In genomic region chr1:91249564-91250414, GRCm38 (mm10) we compare ENCODE assay signal across 8 mouse cellular contexts. TPM values are rescaled to one million over a fixed set of nuclear protein-coding genes. Genes with fewer than 3 reads are reported as not detected.
DNase-seq lines count a peak whose midpoint lies in the region; ATAC-seq and TF ChIP-seq lines count a peak whose summit lies in the region.

TSS of gene Ube2f (plus strand) at chr1:91250304.

- H3K27ac ChIP-seq in MEL (ENCODE audit: control insufficient read depth, low read depth, low read length) = peak within 1 kb of the TSS; percentile 68
- peak within 1 kb of the TSS; percentile 52 for H3K27ac ChIP-seq in cerebellum, adult 2 months (ENCODE audit: insufficient read depth, low read length)
- peak within 1 kb of the TSS; percentile 86 for H3K27ac ChIP-seq in forebrain, postnatal 0 days (ENCODE audit: low read depth, low read length)
- peak within 1 kb of the TSS; percentile 85 for H3K27ac ChIP-seq in lung, embryonic 15.5 days

- peaks cover 10 to 18% of the 10 kb centered on the region in 2 experiments for H3K4me1 ChIP-seq in MEL (ENCODE audit: control insufficient read depth in 1 of 2, insufficient read depth in 2 of 2, low read length in 2 of 2)
- H3K4me1 ChIP-seq in cerebellum, adult 2 months (ENCODE audit: control insufficient read depth, insufficient read depth, low read length) = peaks cover 9% of the 10 kb centered on the region; the same call in 1 of the 2 replicates
- H3K4me1 ChIP-seq in forebrain, postnatal 0 days (ENCODE audit: insufficient read depth) = peaks cover 12% of the 10 kb centered on the region; the same call in 1 of the 2 replicates
- peaks cover 21% of the 10 kb centered on the region for H3K4me1 ChIP-seq in lung, embryonic 15.5 days

- TF ChIP-seq CTCF in MEL (IDR thresholded peaks at IDR 0.05 in 2 of 3, conservative IDR thresholded peaks at IDR 0.05 in 1 of 3; ENCODE audit: control insufficient read depth in 1 of 3, insufficient read depth in 1 of 3, low read depth in 2 of 3, low read length in 3 of 3, poor library complexity in 1 of 3, severe bottlenecking in 1 of 3) = no peak
- peak; percentile 30; the same call in 1 of the 2 replicates for TF ChIP-seq CTCF in cerebellum, adult 2 months (IDR thresholded peaks at IDR 0.05; ENCODE audit: borderline replicate concordance, insufficient read depth, low read depth, low read length)
- peak; percentile 77 for TF ChIP-seq CTCF in forebrain, postnatal 0 days (IDR thresholded peaks at IDR 0.05; ENCODE audit: low read depth)

- no peak for TF ChIP-seq RAD21 in MEL (IDR thresholded peaks at IDR 0.05; ENCODE audit: low read depth, low read length)

- peak within 1 kb of the TSS; percentile 71 for H3K4me2 ChIP-seq in forebrain, postnatal 0 days (ENCODE audit: low read depth)
- peak within 1 kb of the TSS; percentile 81 for H3K4me2 ChIP-seq in lung, embryonic 15.5 days

- peak; percentile 99 for ATAC-seq in forebrain, postnatal 0 days
- peak; percentile 99 for ATAC-seq in lung, embryonic 15.5 days (ENCODE audit: borderline replicate concordance, extremely low read depth, low FRiP score, low TSS enrichment)

- TF ChIP-seq POLR2A in MEL (IDR thresholded peaks at IDR 0.05; ENCODE audit: control insufficient read depth in 1 of 2, insufficient read depth in 1 of 2, low read depth in 1 of 2, low read length in 2 of 2, poor library complexity in 1 of 2) = peak; percentile 94 to 95
- TF ChIP-seq POLR2A in cerebellum, adult 2 months (IDR thresholded peaks at IDR 0.05; ENCODE audit: borderline replicate concordance, insufficient read depth, low read length) = peak; percentile 93

- no peaks in the 10 kb centered on the region for H3K9me3 ChIP-seq in MEL (replicated peaks; ENCODE audit: insufficient read depth, low read length)
- no peaks in the 10 kb centered on the region for H3K9me3 ChIP-seq in forebrain, postnatal 0 days (ENCODE audit: low read length)
- no peaks in the 10 kb centered on the region for H3K9me3 ChIP-seq in lung, embryonic 15.5 days

- peak within 1 kb of the TSS; percentile 94 for H3K9ac ChIP-seq in MEL (ENCODE audit: control insufficient read depth, low read depth, low read length, poor library complexity, severe bottlenecking)
- H3K9ac ChIP-seq in forebrain, postnatal 0 days = peak within 1 kb of the TSS; percentile 88
- H3K9ac ChIP-seq in lung, embryonic 15.5 days = peak within 1 kb of the TSS; percentile 94

- TF ChIP-seq EP300 in MEL (IDR thresholded peaks at IDR 0.05; ENCODE audit: low read depth in 1 of 2, low read length in 2 of 2) = peak in 1 of 2 experiments; percentile 63; a peak in 2 of 4 replicates

- H3K27me3 ChIP-seq in MEL (ENCODE audit: control insufficient read depth in 1 of 2, insufficient read depth in 2 of 2, low read length in 2 of 2) = no peaks in the 10 kb centered on the region
- no peaks in the 10 kb centered on the region for H3K27me3 ChIP-seq in cerebellum, adult 2 months (ENCODE audit: control insufficient read depth, insufficient read depth, low read length)
- H3K27me3 ChIP-seq in forebrain, postnatal 0 days (ENCODE audit: insufficient read depth, low read length) = no peaks in the 10 kb centered on the region
- no peaks in the 10 kb centered on the region for H3K27me3 ChIP-seq in lung, embryonic 15.5 days

- peaks cover 0 to 15% of the 10 kb centered on the region in 2 experiments; a peak in 2 of 4 replicates for H3K36me3 ChIP-seq in MEL (ENCODE audit: control insufficient read depth in 1 of 2, insufficient read depth in 2 of 2, low read length in 2 of 2)
- no peaks in the 10 kb centered on the region for H3K36me3 ChIP-seq in forebrain, postnatal 0 days (ENCODE audit: insufficient read depth)
- H3K36me3 ChIP-seq in lung, embryonic 15.5 days = no peaks in the 10 kb centered on the region

- peak; percentile 99 for DNase-seq in MEL (ENCODE audit: low read depth, low spot score)
- DNase-seq in cerebellum, adult 2 months = peak; percentile 95 to 99
- DNase-seq in forebrain, postnatal 0 days = peak; percentile 96
- peak; percentile 92 for DNase-seq in heart, postnatal 4 days
- peak; percentile 96 to 97 for DNase-seq in layer of hippocampus, adult 8-10 months (ENCODE audit: low spot score in 2 of 2)
- DNase-seq in ovary, adult 18-20 months (ENCODE audit: low spot score) = peak; percentile 95
- DNase-seq in thymus, postnatal 0 days (ENCODE audit: low spot score) = peak; percentile 92

- peak within 1 kb of the TSS; percentile 83 to 85 for H3K4me3 ChIP-seq in MEL (ENCODE audit: control insufficient read depth in 1 of 2, insufficient read depth in 1 of 2, low read depth in 2 of 2, low read length in 2 of 2)
- peak within 1 kb of the TSS; percentile 72 for H3K4me3 ChIP-seq in cerebellum, adult 2 months (replicated peaks; ENCODE audit: insufficient read depth, low read depth, low read length)
- H3K4me3 ChIP-seq in forebrain, postnatal 0 days (ENCODE audit: low read depth, low read length) = peak within 1 kb of the TSS; percentile 94
- H3K4me3 ChIP-seq in lung, embryonic 15.5 days = peak within 1 kb of the TSS; percentile 98

- 1% methylated on average over 43 of the region's 43 CpGs for WGBS in cerebellum, adult 2 months
- WGBS in forebrain, postnatal 0 days = 1% methylated on average over 43 of the region's 43 CpGs
- 0% methylated on average over 43 of the region's 43 CpGs for WGBS in lung, embryonic 15.5 days

- H3K79me2 ChIP-seq in MEL (ENCODE audit: control insufficient read depth, insufficient read depth, low read length, poor library complexity) = peaks cover 42% of the 10 kb centered on the region

TF ChIP-seq in MEL, 35 proteins besides CTCF, POLR2A, EP300 and RAD21 (continues in another document):
- TF ChIP-seq NELFE (IDR thresholded peaks at IDR 0.05; ENCODE audit: low read depth, low read length) (peak; percentile 83), POLR2AphosphoS5 (IDR thresholded peaks at IDR 0.05; ENCODE audit: borderline replicate concordance, low read depth, low read length) (no peak), MYC (IDR thresholded peaks at IDR 0.05; ENCODE audit: low read depth, low read length) (peak; percentile 87), CHD1 (IDR thresholded peaks at IDR 0.05; ENCODE audit: low read depth, low read length) (0 out of 2 replicates have a peak, but pooled peaks have one; percentile 31), MEF2A (IDR thresholded peaks at IDR 0.05; ENCODE audit: extremely low read depth, insufficient replicate concordance, low read depth, low read length, poor library complexity, severe bottlenecking) (no peak), USF2 (IDR thresholded peaks at IDR 0.05; ENCODE audit: borderline replicate concordance in 1 of 2, insufficient read depth in 1 of 2, low read depth in 1 of 2, low read length in 2 of 2) (no peak), CHD2 (IDR thresholded peaks at IDR 0.05; ENCODE audit: low read length) (no peak), KAT2A (conservative IDR thresholded peaks at IDR 0.05; ENCODE audit: low read depth, low read length) (peak; percentile 70), POLR2AphosphoS2 (IDR thresholded peaks at IDR 0.05; ENCODE audit: low read length) (peak; percentile 80), ELF1 (IDR thresholded peaks at IDR 0.05; ENCODE audit: low read depth, low read length) (peak; percentile 87), GABPA (IDR thresholded peaks at IDR 0.05; ENCODE audit: low read depth, low read length) (no peak), ZC3H11A (IDR thresholded peaks at IDR 0.05; ENCODE audit: low read depth, low read length) (no peak), UBTF (IDR thresholded peaks at IDR 0.05; ENCODE audit: borderline replicate concordance, insufficient read depth, low read depth, low read length) (no peak), JUND (IDR thresholded peaks at IDR 0.05; ENCODE audit: low read depth, low read length) (no peak), TAL1 (IDR thresholded peaks at IDR 0.05; ENCODE audit: low read length) (no peak), ETS1 (IDR thresholded peaks at IDR 0.05; ENCODE audit: low read depth, low read length) (peak; percentile 85), BHLHE40 (IDR thresholded peaks at IDR 0.05; ENCODE audit: borderline replicate concordance, low read depth, low read length) (0 out of 2 replicates have a peak, but pooled peaks have one; percentile 20), E2F4 (IDR thresholded peaks at IDR 0.05; ENCODE audit: borderline replicate concordance, low read depth, low read length) (no peak), TBP (IDR thresholded peaks at IDR 0.05; ENCODE audit: low read depth, low read length) (peak; percentile 92), HCFC1 (IDR thresholded peaks at IDR 0.05; ENCODE audit: low read depth, low read length) (peak; percentile 94), ZMIZ1 (IDR thresholded peaks at IDR 0.05; ENCODE audit: low read depth, low read length) (peak; percentile 81), MXI1 (IDR thresholded peaks at IDR 0.05; ENCODE audit: low read depth, low read length) (peak; percentile 97), USF1 (IDR thresholded peaks at IDR 0.05; ENCODE audit: low read depth, low read length) (peak; percentile 84), GATA1 (IDR thresholded peaks at IDR 0.05; ENCODE audit: low read depth, low read length) (peak; percentile 38; the same call in 1 of the 2 replicates), SIN3A (IDR thresholded peaks at IDR 0.05; ENCODE audit: low read length) (peak; percentile 100), RCOR1 (IDR thresholded peaks at IDR 0.05; ENCODE audit: low read depth, low read length) (no peak), ZNF384 (IDR thresholded peaks at IDR 0.05; ENCODE audit: low read depth, low read length) (peak; percentile 100), TCF12 (IDR thresholded peaks at IDR 0.05; ENCODE audit: low read depth, low read length) (peak; percentile 75), SMC3 (IDR thresholded peaks at IDR 0.05; ENCODE audit: low read depth, low read length) (no peak), NRF1 (IDR thresholded peaks at IDR 0.05; ENCODE audit: insufficient read depth, low read depth, low read length, poor library complexity, severe bottlenecking) (peak; percentile 68), MAFK (IDR thresholded peaks at IDR 0.05; ENCODE audit: borderline replicate concordance, low read depth, low read length) (no peak)

RNA-seq across cellular contexts. Expression of gene Ube2f, which starts in this region (rescaled TPM):
- 50.0 and 57.4 TPM in 2 replicates for total RNA-seq in MEL (2012; rRNA removed)
- 10 to 100 TPM in 1 of 2 experiments, not detected in 1; 71.3 TPM for polyA plus RNA-seq in MEL (2012; ENCODE audit: insufficient read depth in 1 of 2, insufficient read length in 2 of 2, low read depth in 1 of 2, low replicate concordance in 2 of 2, missing spikeins in 1 of 2)
- polyA plus RNA-seq in cerebellum, adult 2 months (2012; rRNA removed) = 70.7 and 72.3 TPM in 2 replicates
- total RNA-seq in forebrain, postnatal 0 days (2014; rRNA removed) = 38.1 and 38.7 TPM in 2 replicates
- 44.1 and 45.3 TPM in 2 replicates for polyA plus RNA-seq in forebrain, postnatal 0 days (2015; fragmentation: Nextera tagmentation; extraction: Ambion mirVana)
- total RNA-seq in heart, postnatal 4 days (2021) = 10 to 100 TPM; 49.3 to 55.0 TPM
- total RNA-seq in layer of hippocampus, adult 8-10 months (2022) = 10 to 100 TPM; 48.0 to 48.9 (median 48.6) TPM
- 70.0 and 70.3 TPM in 2 replicates for polyA plus RNA-seq in lung, embryonic 15.5 days (2015; fragmentation: Nextera tagmentation; extraction: Ambion mirVana)
- 87.2 and 88.5 TPM in 2 replicates for polyA plus RNA-seq in thymus, postnatal 0 days (2015; fragmentation: Nextera tagmentation; extraction: Ambion mirVana)

Comparison
In these comparisons a context has a peak if more than half of its experiments do, and no peak if none do; other contexts are left out.
1. Peak in every context shown above with its lines: DNase-seq, ATAC-seq, H3K4me3 ChIP-seq and H3K27ac ChIP-seq.
2. CTCF ChIP-seq: peak in cerebellum, adult 2 months (single experiment) and forebrain, postnatal 0 days (single experiment); none in MEL (0 of 3).